Mouse (Mus musculus): ENCODE data around the gene Emilin1.

Gene Emilin1

GRCm38 (mm10) chr5:30907413-30908059, 5.7 kb upstream of the Emilin1 start, which contains the start of gene Ost4:
Gene Ost4 (minus strand): TSS chr5:30907788.
- peak; percentile 98 for DNase-seq (ENCODE audit: low spot score)

GRCm38 (mm10) chr5:30908426-30909299, 4.5 kb upstream of the Emilin1 start:
- no peak for DNase-seq (ENCODE audit: low spot score)

GRCm38 (mm10) chr5:30909300-30909659, 3.9 kb upstream of the Emilin1 start:
- no peak for DNase-seq (ENCODE audit: low spot score)

- DNase-seq (ENCODE audit: low spot score) = no peak
These were observed 3.3 kb upstream of the Emilin1 start for GRCm38 (mm10) chr5:30909863-30910262.

- DNase-seq (ENCODE audit: low spot score) = no peak
These were observed 2.7 kb upstream of the Emilin1 start for GRCm38 (mm10) chr5:30910481-30910880.

GRCm38 (mm10) chr5:30912156-30912555, 1.0 kb upstream of the Emilin1 start:
- DNase-seq (ENCODE audit: low spot score) = no peak

- no peak for DNase-seq (ENCODE audit: low spot score)
These were observed 966 bp downstream of the Emilin1 start for GRCm38 (mm10) chr5:30914101-30914635.

GRCm38 (mm10) chr5:30914849-30915248, 1.6 kb downstream of the Emilin1 start:
- no peak for DNase-seq (ENCODE audit: low spot score)

GRCm38 (mm10) chr5:30915456-30915855, 2.3 kb downstream of the Emilin1 start:
- no peak for DNase-seq (ENCODE audit: low spot score)

- DNase-seq (ENCODE audit: low spot score) = peak; percentile 81
These were observed 2.8 kb downstream of the Emilin1 start for GRCm38 (mm10) chr5:30915974-30916433.

- no peak for DNase-seq (ENCODE audit: low spot score)
These were observed 3.6 kb downstream of the Emilin1 start for GRCm38 (mm10) chr5:30916841-30917240.

- DNase-seq (ENCODE audit: low spot score) = no peak
These were observed 4.1 kb downstream of the Emilin1 start for GRCm38 (mm10) chr5:30917348-30917747.

GRCm38 (mm10) chr5:30917891-30918670, 4.9 kb downstream of the Emilin1 start:
- DNase-seq (ENCODE audit: low spot score) = no peak

GRCm38 (mm10) chr5:30918691-30919090, 5.5 kb downstream of the Emilin1 start:
- DNase-seq (ENCODE audit: low spot score) = no peak

- no peak for DNase-seq (ENCODE audit: low spot score)
These were observed 6.8 kb downstream of the Emilin1 start for GRCm38 (mm10) chr5:30919831-30920614.

GRCm38 (mm10) chr5:30920621-30921020, 7.4 kb downstream of the Emilin1 start:
- no peak for DNase-seq (ENCODE audit: low spot score)

- peak; percentile 88 for DNase-seq (ENCODE audit: low spot score)
These were observed 8.2 kb downstream of the Emilin1 start, which contains the start of gene Khk for GRCm38 (mm10) chr5:30921256-30922033. Gene Khk (plus strand): TSS chr5:30921431.

GRCm38 (mm10) chr5:30922581-30923041, 9.4 kb downstream of the Emilin1 start:
- DNase-seq (ENCODE audit: low spot score) = no peak

- DNase-seq (ENCODE audit: low spot score) = no peak
These were observed 9.9 kb downstream of the Emilin1 start for GRCm38 (mm10) chr5:30923119-30923518.

GRCm38 (mm10) chr5:30924614-30925013, 11.4 kb downstream of the Emilin1 start:
- DNase-seq (ENCODE audit: low spot score) = no peak

All from ovary, postnatal 36 days (tissue).